Mouse (Mus musculus) heart, adult 2 months (tissue): Measurements from ENCODE around the gene Cnot6. TPM values are rescaled to one million over a fixed set of nuclear protein-coding genes. Genes with fewer than 3 reads are reported as not detected.

Source experiments
- DNase-seq, 2 experiments: peaks; one replicate each; pipeline ENCODE4 v3.0.0; 2021
- H3K27ac ChIP-seq: fragments of 200-600 bp; 2 replicates; pipeline ENCODE4 v1.8.1; 2022
- H3K27me3 ChIP-seq: fragments of 200-500 bp; 2 replicates; pipeline ENCODE4 v1.6.1; 2012; ENCODE audit warnings: mild to moderate bottlenecking, low read length, inconsistent platforms, mixed read lengths; ENCODE audit not compliant: control insufficient read depth, insufficient read depth
- H3K36me3 ChIP-seq: fragments of 200-500 bp; 2 replicates; pipeline ENCODE4 v1.6.1; 2012; ENCODE audit warnings: low read length, inconsistent platforms; ENCODE audit not compliant: control insufficient read depth, insufficient read depth
- H3K4me1 ChIP-seq: fragments of 200-500 bp; 2 replicates; pipeline ENCODE4 v1.6.1; 2011; ENCODE audit warnings: low read length; ENCODE audit not compliant: control insufficient read depth, insufficient read depth
- H3K4me3 ChIP-seq: fragments of 200-600 bp; 2 replicates; pipeline ENCODE4 v1.8.1; 2022
- H3K79me2 ChIP-seq: fragments of 200-500 bp; replicated peaks from 2 replicates; pipeline ENCODE4 v1.6.1; 2012; ENCODE audit warnings: mild to moderate bottlenecking, inconsistent platforms, low read length, moderate library complexity, mixed read lengths; ENCODE audit not compliant: control insufficient read depth, insufficient read depth
- H3K9ac ChIP-seq: fragments of 200-500 bp; 2 replicates; pipeline ENCODE4 v1.6.1; 2012; ENCODE audit warnings: low read depth, mild to moderate bottlenecking, control low read depth, inconsistent platforms, low read length, mixed read lengths
- CTCF ChIP-seq: fragments of 200-600 bp; IDR thresholded peaks from 2 replicates; pipeline ENCODE4 v1.8.1; 2022; ENCODE audit warnings: antibody characterized with exemption, mild to moderate bottlenecking, moderate library complexity
- EP300 ChIP-seq: fragments of 200-500 bp; IDR thresholded peaks from 2 replicates; pipeline ENCODE4 v1.6.1; 2011; ENCODE audit warnings: low read depth, low read length, control low read depth; ENCODE audit not compliant: insufficient read depth
- POLR2A ChIP-seq: fragments of 200-500 bp; IDR thresholded peaks from 2 replicates; pipeline ENCODE4 v1.6.1; 2011; ENCODE audit warnings: mild to moderate bottlenecking, low read depth, low read length, control low read depth; ENCODE audit not compliant: insufficient read depth
- WGBS: fragments of 180-500 bp; shearing (Covaris S2); methylation state at CpG from one replicate; pipeline ENCODE4 v1.1.7; 2018; 5-methylcytosine and 5-hydroxymethylcytosine counted together
- intact Hi-C: fragments of 180-260 bp; cut with DNase I; formaldehyde crosslinking; loops from one replicate; pipeline ENCODE4 v1.15.1; 2025
- polyA plus RNA-seq: library from polyadenylated mRNA; depleted of rRNA; stranded (reverse); fragments of >200 nt; gene quantifications from 2 replicates; pipeline ENCODE4 v1.2.3, GENCODE M21; 2012
- total RNA-seq, 2 experiments: library from RNA; stranded (reverse); gene quantifications; 2 replicates each; pipeline ENCODE4 v1.2.3; 2021

Cnot6 gene
- total and polyA plus RNA-seq, 3 experiments, result 6.3 to 23.4 (median 19.3) TPM

GRCm38 (mm10) chr11:49711981-49712554, 455 bp downstream of the Cnot6 start:
- H3K27me3 ChIP-seq, result no peaks in the 10 kb centered on the region
- peaks cover 9% of the 10 kb centered on the region for H3K79me2 ChIP-seq
- intact Hi-C loops, result loop anchor here (2.0 to 5.0 kb wide), 2 partner anchors 59 to 135 kb away; partner anchors contain the start of gene Mapk9
- peak overlapping the region; percentile 82 for H3K27ac ChIP-seq
- H3K36me3 ChIP-seq, result peaks cover 14% of the 10 kb centered on the region
- no peak for DNase-seq
- H3K4me3 ChIP-seq, result peak overlapping the region; percentile 91
- TF ChIP-seq EP300, result no peak
- peak; percentile 27 for TF ChIP-seq CTCF
- no peak for TF ChIP-seq POLR2A
- H3K9ac ChIP-seq, result peak overlapping the region; percentile 97
- peaks cover 3% of the 10 kb centered on the region for H3K4me1 ChIP-seq
- WGBS, result under 1% methylated on average over 55 of the region's 70 CpGs

GRCm38 (mm10) chr11:49710664-49711063, 1.9 kb downstream of the Cnot6 start:
- WGBS, result 58% methylated on average over 2 of the region's 2 CpGs
- DNase-seq, result no peak
- Histone ChIP-seq H3K27ac (no peak overlapping the region), H3K79me2 (peaks cover 9% of the 10 kb centered on the region), H3K27me3 (no peaks in the 10 kb centered on the region), H3K36me3 (peaks cover 20% of the 10 kb centered on the region), H3K9ac (no peak overlapping the region), H3K4me3 (no peak overlapping the region; the same call in 1 of the 2 replicates), H3K4me1 (peaks cover 3% of the 10 kb centered on the region)
- no peak for TF ChIP-seq EP300
- TF ChIP-seq CTCF, result no peak
- no peak for TF ChIP-seq POLR2A
- intact Hi-C loops, result loop anchor here (5.0 kb wide), 1 partner anchor 137 kb away; the partner anchor contains the start of gene Mapk9

- Histone ChIP-seq H3K27ac (no peak overlapping the region), H3K4me1 (no peaks in the 10 kb centered on the region), H3K27me3 (no peaks in the 10 kb centered on the region), H3K9ac (no peak overlapping the region), H3K4me3 (no peak overlapping the region), H3K36me3 (peaks cover 25% of the 10 kb centered on the region), H3K79me2 (peaks cover 11% of the 10 kb centered on the region)
- TF ChIP-seq POLR2A (no peak), CTCF (no peak), EP300 (no peak)
- WGBS, result 42% methylated on average over 2 of the region's 2 CpGs
- no peak for DNase-seq
- intact Hi-C loops, result no loop called here
These were observed 4.7 kb downstream of the Cnot6 start for GRCm38 (mm10) chr11:49707834-49708233.

- H3K9ac ChIP-seq, result no peak overlapping the region
- peaks cover 28% of the 10 kb centered on the region for H3K36me3 ChIP-seq
- H3K4me3 ChIP-seq, result no peak overlapping the region
- no peaks in the 10 kb centered on the region for H3K4me1 ChIP-seq
- no peak overlapping the region for H3K27ac ChIP-seq
- TF ChIP-seq CTCF (no peak), POLR2A (no peak), EP300 (no peak)
- H3K27me3 ChIP-seq, result no peaks in the 10 kb centered on the region
- 39% methylated on average over 8 of the region's 8 CpGs for WGBS
- peaks cover 5% of the 10 kb centered on the region for H3K79me2 ChIP-seq
- no peak for DNase-seq
- intact Hi-C loops, result no loop called here
These were observed 7.7 kb downstream of the Cnot6 start for GRCm38 (mm10) chr11:49704804-49705203.

GRCm38 (mm10) chr11:49702014-49702413, 10.5 kb downstream of the Cnot6 start:
- WGBS, result 96% methylated on average over 8 of the region's 8 CpGs
- intact Hi-C loops, result no loop called here
- H3K27ac ChIP-seq, result no peak overlapping the region

GRCm38 (mm10) chr11:49699079-49699478, 13.4 kb downstream of the Cnot6 start:
- Histone ChIP-seq H3K27me3 (no peaks in the 10 kb centered on the region), H3K36me3 (peaks cover 21% of the 10 kb centered on the region), H3K4me1 (peaks cover 4% of the 10 kb centered on the region), H3K79me2 (peaks cover 3% of the 10 kb centered on the region; the same call in 1 of the 2 replicates), H3K27ac (no peak overlapping the region), H3K9ac (no peak overlapping the region), H3K4me3 (no peak overlapping the region)
- WGBS, result 98% methylated on average over 1 of the region's 1 CpGs
- intact Hi-C loops, result no loop called here
- TF ChIP-seq POLR2A, result no peak
- no peak for TF ChIP-seq CTCF
- no peak for TF ChIP-seq EP300
- no peak for DNase-seq

More at GRCm38 (mm10) chr11:49702014-49702413, 10.5 kb downstream of the Cnot6 start:
- peaks cover 21% of the 10 kb centered on the region for H3K36me3 ChIP-seq
- no peak overlapping the region for H3K4me3 ChIP-seq
- TF ChIP-seq POLR2A (no peak), CTCF (no peak), EP300 (no peak)
- DNase-seq, result no peak
- H3K27me3 ChIP-seq, result no peaks in the 10 kb centered on the region
- no peaks in the 10 kb centered on the region; the same call in 1 of the 2 replicates for H3K4me1 ChIP-seq
- H3K9ac ChIP-seq, result no peak overlapping the region
- H3K79me2 ChIP-seq, result peaks cover 2% of the 10 kb centered on the region; the same call in 1 of the 2 replicates
